Mouse (Mus musculus): ENCODE data around the gene Olfr1301. TPM values are rescaled to one million over a fixed set of nuclear protein-coding genes. Genes with fewer than 3 reads are reported as not detected.

Gene Olfr1301
- not detected for polyA plus RNA-seq (2015; fragmentation: Illumina TruSeq; extraction: RNeasy Lipid Tissue Mini Kit (QIAGEN cat#74804); ENCODE audit: low read depth, low replicate concordance)

DNA sequence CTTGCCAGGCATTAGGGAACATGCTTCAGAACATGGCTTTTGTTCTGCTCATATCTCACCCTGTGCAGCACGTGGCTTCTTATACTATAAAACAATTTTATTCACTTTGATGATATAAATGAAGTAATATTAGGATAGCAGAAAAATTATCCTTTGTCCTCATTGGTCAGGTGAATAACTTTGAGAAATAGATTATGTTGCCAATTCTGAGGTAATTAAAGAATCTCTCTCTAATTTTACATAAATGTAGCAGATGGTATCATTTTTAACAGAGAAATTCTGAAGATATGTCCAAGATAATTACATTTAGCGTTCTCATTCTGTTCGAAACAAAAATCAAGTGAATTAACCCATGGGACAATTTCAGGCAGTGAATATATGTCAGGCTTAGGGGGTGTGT, at the start of gene Olfr1301:
Gene Olfr1301 (plus strand): TSS at position 301 of the 400 bp plus-strand sequence.

DNA sequence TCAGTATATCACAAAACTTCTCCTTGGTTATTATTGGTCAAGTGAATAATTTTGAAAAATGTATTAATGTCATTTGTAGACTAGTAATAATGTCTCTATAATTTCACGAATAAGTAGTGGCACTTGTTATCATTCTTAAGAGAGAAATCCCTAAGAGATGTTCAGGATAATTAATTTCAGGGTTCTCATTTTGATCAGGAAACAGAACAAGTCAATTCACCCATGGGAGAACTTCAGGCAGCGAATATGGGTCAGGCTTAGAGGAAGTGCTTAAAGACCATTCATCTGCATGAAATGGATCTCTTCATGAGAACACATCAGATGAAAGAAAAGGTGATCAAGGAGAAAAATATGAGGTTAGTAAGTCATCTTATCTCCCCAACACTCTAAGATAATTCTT, 26.3 kb downstream of the Olfr1301 start, which contains the start of gene Olfr1302:
Gene Olfr1302 (plus strand): TSS at position 301 of the 400 bp plus-strand sequence.

Other genes with a start within 250 kb of the Olfr1301 start
- not detected for gene Olfr1293-ps, start 225.8 kb upstream of the Olfr1301 start, polyA plus RNA-seq (2015; fragmentation: Illumina TruSeq; extraction: RNeasy Lipid Tissue Mini Kit (QIAGEN cat#74804); ENCODE audit: low read depth, low replicate concordance)
- not detected for gene Olfr1294, start 210.7 kb upstream of the Olfr1301 start, polyA plus RNA-seq (2015; fragmentation: Illumina TruSeq; extraction: RNeasy Lipid Tissue Mini Kit (QIAGEN cat#74804); ENCODE audit: low read depth, low replicate concordance)
- gene Olfr1295, start 181.3 kb upstream of the Olfr1301 start, polyA plus RNA-seq (2015; fragmentation: Illumina TruSeq; extraction: RNeasy Lipid Tissue Mini Kit (QIAGEN cat#74804); ENCODE audit: low read depth, low replicate concordance): not detected
- not detected for gene Olfr1297, start 124.5 kb upstream of the Olfr1301 start, polyA plus RNA-seq (2015; fragmentation: Illumina TruSeq; extraction: RNeasy Lipid Tissue Mini Kit (QIAGEN cat#74804); ENCODE audit: low read depth, low replicate concordance)
- gene Olfr1298, start 101.8 kb upstream of the Olfr1301 start, polyA plus RNA-seq (2015; fragmentation: Illumina TruSeq; extraction: RNeasy Lipid Tissue Mini Kit (QIAGEN cat#74804); ENCODE audit: low read depth, low replicate concordance): not detected
- gene Olfr1299, start 89.6 kb upstream of the Olfr1301 start, polyA plus RNA-seq (2015; fragmentation: Illumina TruSeq; extraction: RNeasy Lipid Tissue Mini Kit (QIAGEN cat#74804); ENCODE audit: low read depth, low replicate concordance): not detected
- not detected for gene Olfr1302, start 26.4 kb downstream of the Olfr1301 start, polyA plus RNA-seq (2015; fragmentation: Illumina TruSeq; extraction: RNeasy Lipid Tissue Mini Kit (QIAGEN cat#74804); ENCODE audit: low read depth, low replicate concordance)
- not detected for gene Olfr1303, start 69.3 kb downstream of the Olfr1301 start, polyA plus RNA-seq (2015; fragmentation: Illumina TruSeq; extraction: RNeasy Lipid Tissue Mini Kit (QIAGEN cat#74804); ENCODE audit: low read depth, low replicate concordance)
- not detected for gene Olfr1305, start 126.1 kb downstream of the Olfr1301 start, polyA plus RNA-seq (2015; fragmentation: Illumina TruSeq; extraction: RNeasy Lipid Tissue Mini Kit (QIAGEN cat#74804); ENCODE audit: low read depth, low replicate concordance)
- not detected for gene Olfr1306, start 165.3 kb downstream of the Olfr1301 start, polyA plus RNA-seq (2015; fragmentation: Illumina TruSeq; extraction: RNeasy Lipid Tissue Mini Kit (QIAGEN cat#74804); ENCODE audit: low read depth, low replicate concordance)
- not detected for gene Olfr1307, start 198.4 kb downstream of the Olfr1301 start, polyA plus RNA-seq (2015; fragmentation: Illumina TruSeq; extraction: RNeasy Lipid Tissue Mini Kit (QIAGEN cat#74804); ENCODE audit: low read depth, low replicate concordance)
- gene Olfr1308, start 213.9 kb downstream of the Olfr1301 start, polyA plus RNA-seq (2015; fragmentation: Illumina TruSeq; extraction: RNeasy Lipid Tissue Mini Kit (QIAGEN cat#74804); ENCODE audit: low read depth, low replicate concordance): not detected
- not detected for gene Olfr1309, start 239.3 kb downstream of the Olfr1301 start, polyA plus RNA-seq (2015; fragmentation: Illumina TruSeq; extraction: RNeasy Lipid Tissue Mini Kit (QIAGEN cat#74804); ENCODE audit: low read depth, low replicate concordance)

Measured in brain, adult 10 weeks (tissue).